Mouse (Mus musculus): Measurements from ENCODE around the gene Sulf2.

- TF ChIP-seq CEBPB (IDR thresholded peaks at IDR 0.05; ENCODE audit: low read depth) (no peak), CTCF (IDR thresholded peaks at IDR 0.05; ENCODE audit: control insufficient read depth, insufficient read depth, insufficient read length) (no peak), MYOG (IDR thresholded peaks at IDR 0.05; ENCODE audit: control insufficient read depth, extremely low read depth, insufficient read length) (no peak), MAX (IDR thresholded peaks at IDR 0.05) (no peak)
These were observed 131.4 kb downstream of the Sulf2 start for GRCm38 (mm10) chr2:166024079-166024478.

All from C2C12 (cell line).